Mouse (Mus musculus) bone marrow macrophage, adult 2 months (primary cell): ENCODE measurements at regions not wholly inside any gene's neighbourhood (a gene's known extent, or its start where the extent isn't known, plus 50 kb on each side); places are given as distances from the start of the nearest gene placed in this dataset.

Experiments used
- H3K27ac ChIP-seq: 2 replicates; pipeline ENCODE4 v1.5.1; 2012; ENCODE audit warnings: low read depth, low read length; ENCODE audit not compliant: insufficient read depth
- H3K4me1 ChIP-seq: 2 replicates; pipeline ENCODE4 v1.6.1; 2012; ENCODE audit warnings: low read length; ENCODE audit not compliant: control insufficient read depth, insufficient read depth
- H3K4me3 ChIP-seq: 2 replicates; pipeline ENCODE4 v1.5.1; 2012; ENCODE audit warnings: mild to moderate bottlenecking, low read length, moderate library complexity; ENCODE audit not compliant: insufficient read depth
- CTCF ChIP-seq: IDR thresholded peaks from 2 replicates; pipeline ENCODE4 v1.5.1; 2012; ENCODE audit warnings: low read depth, mild to moderate bottlenecking, low read length, moderate library complexity
- POLR2A ChIP-seq: IDR thresholded peaks from 2 replicates; pipeline ENCODE4 v1.6.1; 2012; ENCODE audit warnings: mild to moderate bottlenecking, low read depth, low read length, borderline replicate concordance

DNA sequence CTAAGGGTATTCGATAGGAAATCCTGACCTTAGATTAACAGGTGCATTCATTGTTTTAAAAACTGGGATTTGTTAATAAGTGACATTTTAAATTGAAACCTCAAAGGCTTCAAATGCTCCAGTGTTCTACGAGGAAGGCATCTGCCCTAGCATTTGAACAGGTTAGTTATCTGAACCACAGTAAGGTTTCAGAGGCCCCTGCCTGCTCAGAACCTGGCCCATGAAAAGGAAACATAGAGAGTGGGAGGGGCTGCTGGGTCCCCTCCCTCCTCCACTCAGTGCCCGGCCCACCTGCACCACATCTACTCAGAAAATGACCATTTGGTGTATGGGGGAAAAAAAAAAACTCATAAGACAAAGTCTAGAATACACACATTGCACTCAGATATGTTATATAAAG lies 220.4 kb downstream of the Mef2c start:
- Histone ChIP-seq H3K27ac (no peak overlapping the region), H3K4me3 (no peak overlapping the region), H3K4me1 (no peaks in the 10 kb centered on the region)
- TF ChIP-seq POLR2A (no peak), CTCF (no peak)

DNA sequence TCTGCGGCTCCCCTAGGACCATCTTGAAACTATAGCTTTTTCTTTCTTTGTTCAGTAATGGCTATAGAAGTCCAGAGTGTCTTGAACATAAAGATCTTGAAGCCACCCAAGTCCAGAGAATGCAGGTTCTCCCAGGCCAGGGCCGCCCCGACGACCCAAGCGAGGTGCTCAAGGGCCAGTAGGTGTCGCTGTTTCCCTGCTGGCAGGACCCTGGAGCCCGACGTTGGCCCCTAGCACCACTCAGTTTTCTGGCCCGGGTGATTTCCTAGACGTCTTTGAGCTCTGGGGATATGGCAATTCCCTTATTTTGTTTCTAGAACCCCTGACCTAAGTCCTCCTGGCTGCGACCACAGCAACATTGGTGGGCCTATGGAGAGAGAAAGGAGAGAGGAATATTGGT lies 221.2 kb downstream of the Mef2c start:
- no peak for TF ChIP-seq POLR2A
- TF ChIP-seq CTCF: peak; percentile 81
- Histone ChIP-seq H3K4me1 (no peaks in the 10 kb centered on the region), H3K27ac (no peak overlapping the region), H3K4me3 (no peak overlapping the region)

DNA sequence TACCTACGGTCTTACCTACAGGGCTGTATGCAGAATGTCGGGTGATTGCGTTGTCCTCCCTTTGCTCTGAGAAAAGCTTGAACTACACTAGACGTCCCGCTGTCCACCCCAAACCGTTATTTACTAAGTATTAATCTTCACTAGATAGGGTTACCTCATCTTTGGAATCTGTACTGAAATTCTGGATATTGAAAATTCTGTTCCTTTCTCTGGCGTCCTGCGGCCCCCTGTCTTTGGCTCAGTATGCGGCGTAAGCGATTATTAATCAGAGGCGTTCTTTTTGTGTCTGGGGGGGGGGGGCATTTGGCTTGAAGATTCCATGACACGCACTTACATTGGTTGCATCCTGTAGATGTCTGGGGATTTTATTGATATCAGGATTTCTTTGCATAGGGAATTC lies 222.0 kb downstream of the Mef2c start:
- H3K4me1 ChIP-seq: no peaks in the 10 kb centered on the region
- H3K4me3 ChIP-seq: no peak overlapping the region
- TF ChIP-seq POLR2A (no peak), CTCF (no peak)
- H3K27ac ChIP-seq: no peak overlapping the region

DNA sequence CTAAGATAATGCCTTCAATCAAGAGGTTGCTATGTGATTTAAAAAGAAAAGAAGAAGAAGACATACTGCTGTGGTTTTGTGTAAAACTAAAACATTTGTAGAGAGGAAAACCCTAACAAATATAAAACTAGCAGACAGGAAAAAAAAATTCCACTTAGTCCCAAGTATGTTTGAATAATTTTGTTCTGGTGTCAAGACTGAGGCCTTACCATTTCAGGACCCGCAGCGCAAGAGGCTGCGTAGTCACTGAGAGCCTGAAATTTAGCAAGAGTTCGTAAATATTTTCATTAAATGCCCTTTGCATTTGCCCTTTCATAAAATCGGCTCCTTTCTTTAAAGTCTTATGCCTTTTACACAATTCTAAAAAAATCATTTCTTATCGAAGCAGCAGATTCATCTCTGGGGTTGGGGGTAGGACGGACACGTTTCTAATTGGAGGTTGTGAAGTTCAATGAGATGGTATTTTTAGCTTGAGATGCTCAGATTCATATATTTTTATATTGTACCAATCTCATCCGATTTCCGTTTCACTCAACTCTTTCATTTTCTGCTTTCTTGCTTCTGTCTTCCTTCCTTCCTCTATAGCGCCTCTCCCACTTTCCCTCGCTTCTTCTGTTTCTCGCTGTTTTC lies 222.6 kb downstream of the Mef2c start:
- Histone ChIP-seq H3K4me3 (no peak overlapping the region), H3K4me1 (no peaks in the 10 kb centered on the region), H3K27ac (no peak overlapping the region)
- TF ChIP-seq CTCF (no peak), POLR2A (no peak)

DNA sequence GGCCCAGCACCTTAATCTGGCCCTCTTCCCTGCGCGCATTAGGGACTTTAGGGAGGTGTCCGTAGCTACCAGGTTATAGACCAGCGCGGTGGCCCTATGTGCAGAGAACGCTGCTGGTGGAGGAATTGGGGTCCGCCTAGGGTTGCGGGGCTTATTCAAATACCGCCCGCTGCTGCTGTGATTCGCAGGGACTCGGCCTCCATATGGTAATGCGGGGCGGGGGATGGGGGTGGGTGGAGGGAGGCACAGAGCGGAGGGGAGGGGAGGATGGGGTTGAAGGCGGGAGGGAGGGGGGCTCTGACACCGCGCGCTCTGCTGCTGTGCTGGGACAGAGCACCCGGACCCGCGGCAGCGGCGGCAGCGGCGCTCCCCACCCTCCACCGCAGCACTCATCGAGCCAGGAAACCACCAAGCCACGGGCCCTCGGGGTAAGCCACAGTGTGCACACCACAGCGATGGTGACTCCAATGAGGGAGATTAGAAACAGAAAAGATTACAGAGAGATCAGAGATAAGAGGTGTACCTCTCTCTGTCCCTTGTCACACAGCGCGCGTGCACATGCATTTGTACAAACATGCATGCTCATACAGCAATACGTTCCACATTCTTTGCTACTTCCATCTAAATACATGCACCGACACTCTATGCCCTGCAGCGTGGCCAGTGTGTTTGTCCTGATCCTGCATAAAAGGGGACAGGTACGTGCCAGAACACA lies 223.4 kb downstream of the Mef2c start:
- TF ChIP-seq CTCF (no peak), POLR2A (no peak)
- Histone ChIP-seq H3K4me3 (no peak overlapping the region), H3K4me1 (no peaks in the 10 kb centered on the region), H3K27ac (no peak overlapping the region)

DNA sequence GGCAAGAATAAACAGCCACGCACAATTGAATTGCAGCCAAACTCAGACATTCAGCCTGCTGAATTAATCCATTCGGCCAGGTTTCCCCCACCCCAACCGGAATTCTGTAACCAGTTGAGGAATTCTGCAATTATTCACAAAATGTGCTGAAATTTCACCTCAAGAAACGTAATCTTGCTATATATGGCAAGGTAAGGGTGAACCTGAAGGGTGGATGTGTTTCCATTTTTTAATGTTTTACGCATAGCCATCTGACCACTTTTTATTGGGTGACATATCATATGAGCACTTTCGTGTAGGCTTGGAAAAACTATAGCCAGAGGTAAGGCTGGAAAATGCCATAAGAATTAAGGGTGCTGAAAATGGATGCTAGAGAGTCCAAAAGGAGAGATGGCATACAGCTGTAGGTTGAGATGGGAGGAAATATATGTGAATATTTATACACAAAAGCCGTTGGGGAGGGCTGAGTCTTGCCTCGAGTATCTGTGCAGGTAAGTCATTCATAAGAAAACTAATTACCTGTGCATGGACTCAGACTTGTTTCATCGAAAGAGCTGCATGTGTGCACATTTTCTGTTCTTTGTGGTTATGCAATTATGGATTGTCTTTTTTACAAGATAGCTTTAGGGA lies 224.0 kb downstream of the Mef2c start:
- Histone ChIP-seq H3K4me1 (no peaks in the 10 kb centered on the region), H3K27ac (no peak overlapping the region), H3K4me3 (no peak overlapping the region)
- TF ChIP-seq POLR2A (no peak), CTCF (no peak)

DNA sequence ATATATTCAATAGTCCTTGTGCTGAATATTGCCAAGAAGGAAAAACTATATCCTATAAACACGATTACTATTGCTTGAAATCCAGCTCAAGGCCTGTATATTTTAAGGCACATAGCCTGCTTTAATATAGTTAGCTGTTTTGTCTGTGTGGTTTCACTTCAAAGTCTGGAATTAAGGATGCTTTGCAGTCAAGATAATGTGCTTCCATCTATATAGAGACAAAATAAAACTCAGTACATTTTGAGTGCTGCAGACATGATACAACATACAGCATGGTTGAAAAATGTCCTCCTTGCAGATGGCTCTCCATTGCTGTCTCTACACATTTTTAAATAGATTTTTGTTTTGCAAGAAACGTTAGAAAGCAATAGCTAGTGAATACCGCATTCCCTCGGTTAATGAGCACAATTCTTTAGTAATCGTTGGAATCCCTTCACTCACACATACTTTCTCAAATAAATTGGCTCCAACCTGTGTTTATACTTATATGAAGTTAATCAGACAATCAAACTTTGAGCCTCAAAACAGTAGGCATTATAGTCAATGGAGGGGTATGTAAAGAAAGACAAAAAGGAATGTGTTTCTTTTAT lies 224.7 kb downstream of the Mef2c start:
- Histone ChIP-seq H3K4me3 (no peak overlapping the region), H3K4me1 (no peaks in the 10 kb centered on the region)
- TF ChIP-seq CTCF (no peak), POLR2A (no peak)

DNA sequence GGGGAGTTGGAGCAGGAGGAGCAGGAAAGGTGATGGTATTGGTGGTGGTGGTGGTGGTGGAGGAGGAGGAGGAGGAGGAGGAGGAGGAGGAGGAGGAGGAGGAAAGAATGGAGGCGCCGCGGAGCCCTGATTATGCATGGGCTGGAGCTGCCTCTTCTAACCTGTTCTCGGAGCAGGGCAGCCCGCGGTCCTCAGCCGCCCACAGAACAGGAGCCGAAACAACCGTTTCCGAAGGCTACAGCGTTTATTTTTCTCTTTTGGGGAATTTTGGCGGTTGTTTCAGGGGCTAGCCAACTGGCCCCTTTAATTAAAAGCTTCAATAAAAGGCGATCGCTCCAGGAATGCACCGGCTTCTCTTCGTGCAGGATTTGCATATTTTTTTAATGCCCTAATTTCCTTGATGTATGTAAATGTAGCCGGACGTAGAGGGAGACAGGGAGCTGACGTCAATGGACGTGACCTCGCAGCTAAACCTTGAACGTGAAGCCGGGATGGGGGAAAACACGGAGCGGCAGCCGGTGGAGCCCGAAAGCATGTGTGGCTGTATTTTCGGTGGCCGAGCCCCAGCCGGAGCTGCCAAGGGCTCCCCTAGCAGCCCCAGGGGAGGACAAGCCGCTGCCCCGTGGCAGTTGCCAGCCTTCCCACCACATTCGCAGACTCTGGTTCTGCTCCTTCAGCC lies 225.6 kb downstream of the Mef2c start:
- no peak for TF ChIP-seq POLR2A
- no peak for TF ChIP-seq CTCF
- H3K4me3 ChIP-seq: peak overlapping the region; percentile 43
- H3K4me1 ChIP-seq: no peaks in the 10 kb centered on the region
- no peak overlapping the region for H3K27ac ChIP-seq

More for the DNA sequence above, 224.7 kb downstream of the Mef2c start:
- no peak overlapping the region for H3K27ac ChIP-seq

DNA sequence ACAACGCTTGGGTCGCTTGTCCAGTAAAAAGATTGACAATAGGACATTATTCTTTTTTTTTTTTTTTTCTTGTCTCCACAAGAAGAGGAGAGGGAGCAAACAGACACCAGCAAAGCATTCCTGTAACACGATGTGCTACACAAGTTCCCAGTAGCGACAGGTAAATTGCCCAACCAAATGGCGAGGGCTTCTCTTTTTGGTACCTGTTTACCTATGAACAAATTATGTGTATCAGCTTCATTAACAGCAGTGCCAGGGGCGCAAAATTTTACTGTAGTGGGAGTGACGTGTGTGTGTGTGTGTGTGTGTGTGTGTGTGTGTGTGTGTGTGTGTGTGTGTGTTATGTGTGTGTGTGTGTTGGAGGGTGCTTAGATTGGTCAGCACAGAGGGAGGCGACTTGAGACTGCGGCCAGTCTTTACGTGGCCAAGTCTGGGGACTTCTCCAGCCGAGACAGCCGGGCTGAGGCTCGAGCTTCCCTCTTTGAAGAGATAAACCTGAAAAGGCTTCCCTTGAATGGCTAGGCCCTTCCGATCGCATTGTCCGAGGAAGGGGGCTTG lies 226.4 kb downstream of the Mef2c start:
- H3K4me1 ChIP-seq: no peaks in the 10 kb centered on the region
- H3K27ac ChIP-seq: no peak overlapping the region
- no peak for TF ChIP-seq POLR2A
- no peak for TF ChIP-seq CTCF
- H3K4me3 ChIP-seq: peak overlapping the region; percentile 54
